Mouse (Mus musculus) ES-E14 (cell line): Measurements from ENCODE around the gene Dmtf1.

Experiments used
- CHD2 ChIP-seq: IDR thresholded peaks from 2 replicates; pipeline ENCODE4 v1.6.1; 2014; ENCODE audit warnings: mild to moderate bottlenecking, low read depth, low read length, inconsistent platforms
- HCFC1 ChIP-seq: IDR thresholded peaks from 2 replicates; pipeline ENCODE4 v1.6.1; 2012; ENCODE audit warnings: low read length, inconsistent platforms, borderline replicate concordance; ENCODE audit not compliant: insufficient read depth
- MAFK ChIP-seq: IDR thresholded peaks from 2 replicates; pipeline ENCODE4 v1.6.1; 2014; ENCODE audit warnings: mild to moderate bottlenecking, low read depth, low read length, inconsistent platforms; ENCODE audit not compliant: insufficient read depth
- ZC3H11A ChIP-seq: IDR thresholded peaks from 2 replicates; pipeline ENCODE4 v1.6.1; 2012; ENCODE audit warnings: low read depth, mild to moderate bottlenecking, inconsistent platforms, low read length, borderline replicate concordance

DNA sequence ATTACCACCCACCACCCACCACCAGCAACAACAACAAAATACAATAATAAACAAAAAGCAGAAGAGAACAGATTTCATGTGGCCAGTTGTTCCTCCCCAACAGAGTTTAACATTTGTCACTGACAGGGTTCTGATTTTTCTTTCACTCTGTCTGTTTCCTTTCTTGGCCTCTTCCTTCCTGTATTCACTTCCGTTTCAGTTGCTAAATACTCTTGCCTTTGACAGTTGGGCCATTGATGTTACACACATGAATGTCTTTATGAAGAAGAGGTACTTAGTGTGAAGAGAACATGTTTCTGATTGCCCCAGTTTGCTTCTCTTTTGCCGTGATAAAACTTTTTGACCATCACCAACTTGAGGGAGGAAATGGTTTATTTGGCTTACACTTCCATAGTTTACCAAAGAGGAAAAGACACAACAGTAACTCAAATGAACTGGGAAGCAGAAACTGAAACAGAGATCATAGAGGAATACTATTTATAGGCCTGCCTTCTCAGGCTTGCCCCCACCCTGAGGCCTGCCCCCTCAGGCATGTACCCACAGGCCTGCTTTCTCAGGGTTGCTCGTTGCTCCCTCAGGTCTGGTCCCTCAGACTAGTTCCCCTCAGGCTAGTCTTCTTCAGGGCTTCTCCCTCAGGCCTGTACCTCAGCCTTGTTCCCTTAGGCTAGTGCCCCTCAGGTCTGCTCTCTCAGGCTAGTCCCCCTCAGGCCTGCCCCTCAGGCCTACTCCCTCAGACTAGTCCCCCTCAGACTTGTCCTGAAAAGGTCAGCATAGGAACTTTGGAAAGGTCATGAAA, 74.5 kb downstream of the Dmtf1 start:
- TF ChIP-seq MAFK = no peak
- TF ChIP-seq CHD2 = no peak
- TF ChIP-seq ZC3H11A = no peak
- TF ChIP-seq HCFC1 = no peak
